Mouse (Mus musculus) hindbrain, embryonic 16.5 days (tissue): ENCODE results near the gene Mc1r. TPM values are rescaled to one million over a fixed set of nuclear protein-coding genes. Genes with fewer than 3 reads are reported as not detected.

ENCODE experiments used
- ATAC-seq: fragments of 200-750 bp; cut with Nextera tagmentation; 2 replicates; pipeline ENCODE4 v1.8.0; 2017; ENCODE audit warnings: moderate TSS enrichment, moderate library complexity
- H3K27ac ChIP-seq: fragments of 300-500 bp; sonication (generic); 2 replicates; pipeline ENCODE4 v1.5.1; 2014; ENCODE audit warnings: low read depth, mild to moderate bottlenecking, control low read depth, low read length, moderate library complexity
- H3K27me3 ChIP-seq: fragments of 300-500 bp; sonication (generic); replicated peaks from 2 replicates; pipeline ENCODE4 v1.6.1; 2014; ENCODE audit warnings: low read length; ENCODE audit not compliant: control insufficient read depth, insufficient read depth
- H3K36me3 ChIP-seq: fragments of 300-500 bp; sonication (generic); 2 replicates; pipeline ENCODE4 v1.6.1; 2014; ENCODE audit warnings: mild to moderate bottlenecking, low read length, moderate library complexity, mixed read lengths; ENCODE audit not compliant: control insufficient read depth, insufficient read depth
- H3K4me1 ChIP-seq: fragments of 300-500 bp; sonication (generic); 2 replicates; pipeline ENCODE4 v1.6.1; 2014; ENCODE audit warnings: low read depth, low read length; ENCODE audit not compliant: control insufficient read depth, insufficient read depth
- H3K4me2 ChIP-seq: fragments of 300-500 bp; sonication (generic); 2 replicates; pipeline ENCODE4 v1.6.1; 2014; ENCODE audit warnings: mild to moderate bottlenecking, low read length, control low read depth, moderate library complexity
- H3K4me3 ChIP-seq: fragments of 300-500 bp; sonication (generic); 2 replicates; pipeline ENCODE4 v1.5.1; 2014; ENCODE audit warnings: mild to moderate bottlenecking, low read length, control low read depth, moderate library complexity
- H3K9ac ChIP-seq: fragments of 300-500 bp; sonication (generic); 2 replicates; pipeline ENCODE4 v1.6.1; 2014; ENCODE audit warnings: low read depth, mild to moderate bottlenecking, control low read depth, low read length, moderate library complexity
- H3K9me3 ChIP-seq: fragments of 300-500 bp; sonication (generic); 2 replicates; pipeline ENCODE4 v1.6.1; 2014; ENCODE audit warnings: mild to moderate bottlenecking, low read length, moderate library complexity; ENCODE audit not compliant: control insufficient read depth
- WGBS: fragments of 180-500 bp; shearing (Covaris S2); extraction: QIAGEN DNeasy Blood & Tissue Kit; methylation state at CpG from one replicate; pipeline ENCODE4 v1.1.7; 2014; 5-methylcytosine and 5-hydroxymethylcytosine counted together
- polyA plus RNA-seq: library from polyadenylated mRNA; unstranded; fragments of >200 nt; fragmentation: Nextera tagmentation; extraction: Ambion mirVana; gene quantifications from 2 replicates; pipeline ENCODE4 v1.2.1, GENCODE M21; 2015

Gene Mc1r
- polyA plus RNA-seq, 1 experiment from 2014 or later: 0.05 TPM

GRCm38 (mm10) chr8:123384883-123385540, 21.9 kb upstream of the Mc1r start:
- Histone ChIP-seq H3K4me3 (no peak overlapping the region), H3K27ac (no peak overlapping the region), H3K9ac (no peak overlapping the region), H3K36me3 (peaks cover 62% of the 10 kb centered on the region), H3K4me1 (no peaks in the 10 kb centered on the region), H3K9me3 (no peaks in the 10 kb centered on the region), H3K27me3 (no peaks in the 10 kb centered on the region), H3K4me2 (no peak overlapping the region)
- no peak for ATAC-seq
- WGBS: 71% methylated on average over 9 of the region's 9 CpGs

GRCm38 (mm10) chr8:123387041-123387440, 19.9 kb upstream of the Mc1r start:
- Histone ChIP-seq H3K9ac (no peak overlapping the region), H3K9me3 (no peaks in the 10 kb centered on the region)

GRCm38 (mm10) chr8:123387801-123388200, 19.1 kb upstream of the Mc1r start:
- Histone ChIP-seq H3K4me3 (no peak overlapping the region), H3K27me3 (no peaks in the 10 kb centered on the region), H3K4me1 (no peaks in the 10 kb centered on the region), H3K36me3 (peaks cover 74% of the 10 kb centered on the region), H3K9ac (no peak overlapping the region), H3K27ac (no peak overlapping the region), H3K4me2 (no peak overlapping the region), H3K9me3 (no peaks in the 10 kb centered on the region)
- 94% methylated on average over 8 of the region's 8 CpGs for WGBS
- ATAC-seq: no peak

More at GRCm38 (mm10) chr8:123387041-123387440, 19.9 kb upstream of the Mc1r start:
- 85% methylated on average over 3 of the region's 3 CpGs for WGBS
- peaks cover 75% of the 10 kb centered on the region for H3K36me3 ChIP-seq
- H3K4me3 ChIP-seq: no peak overlapping the region
- H3K27me3 ChIP-seq: no peaks in the 10 kb centered on the region
- ATAC-seq: no peak
- no peaks in the 10 kb centered on the region for H3K4me1 ChIP-seq
- no peak overlapping the region for H3K27ac ChIP-seq
- no peak overlapping the region for H3K4me2 ChIP-seq

GRCm38 (mm10) chr8:123389026-123389425, 17.9 kb upstream of the Mc1r start:
- Histone ChIP-seq H3K27ac (no peak overlapping the region), H3K27me3 (no peaks in the 10 kb centered on the region), H3K4me3 (no peak overlapping the region), H3K36me3 (peaks cover 75% of the 10 kb centered on the region), H3K4me2 (no peak overlapping the region), H3K4me1 (no peaks in the 10 kb centered on the region), H3K9me3 (no peaks in the 10 kb centered on the region), H3K9ac (no peak overlapping the region)
- 95% methylated on average over 7 of the region's 7 CpGs for WGBS
- ATAC-seq: no peak

- peaks cover 80% of the 10 kb centered on the region for H3K36me3 ChIP-seq
- H3K27me3 ChIP-seq: no peaks in the 10 kb centered on the region
- WGBS: 93% methylated on average over 13 of the region's 13 CpGs
- ATAC-seq: no peak
- no peak overlapping the region for H3K27ac ChIP-seq
- H3K4me3 ChIP-seq: no peak overlapping the region
- no peaks in the 10 kb centered on the region for H3K4me1 ChIP-seq
- no peak overlapping the region for H3K4me2 ChIP-seq
- no peak overlapping the region for H3K9ac ChIP-seq
- H3K9me3 ChIP-seq: no peaks in the 10 kb centered on the region
These were observed 8.6 kb upstream of the Mc1r start for GRCm38 (mm10) chr8:123398308-123398707.

DNA sequence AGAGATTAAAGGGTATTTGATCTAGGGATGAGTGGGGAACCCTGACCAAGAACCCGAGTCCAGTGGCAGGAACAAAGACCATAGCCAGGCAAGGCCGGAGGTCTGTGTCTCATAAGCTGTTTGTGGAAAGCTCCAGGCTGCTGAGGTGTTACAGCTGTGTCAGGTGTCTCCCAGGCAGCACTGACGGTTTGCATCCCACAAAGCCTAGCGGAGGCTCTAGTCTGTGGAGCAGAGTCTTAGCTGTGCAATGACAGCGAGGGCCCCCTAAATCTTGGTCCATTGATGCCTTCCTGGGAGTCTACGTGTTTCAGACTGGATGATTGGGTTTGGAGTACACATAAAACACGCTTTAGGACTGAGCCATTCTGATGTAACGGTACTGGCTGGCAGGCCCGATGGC, 5.0 kb upstream of the Mc1r start:
- Histone ChIP-seq H3K4me2 (no peak overlapping the region), H3K9ac (no peak overlapping the region), H3K4me1 (0 out of 2 replicates have a peak, but pooled peaks cover 2% of the 10 kb centered on the region), H3K36me3 (peaks cover 54% of the 10 kb centered on the region), H3K27ac (no peak overlapping the region), H3K27me3 (no peaks in the 10 kb centered on the region), H3K9me3 (no peaks in the 10 kb centered on the region), H3K4me3 (no peak overlapping the region)
- WGBS: 98% methylated on average over 9 of the region's 9 CpGs
- no peak for ATAC-seq

DNA sequence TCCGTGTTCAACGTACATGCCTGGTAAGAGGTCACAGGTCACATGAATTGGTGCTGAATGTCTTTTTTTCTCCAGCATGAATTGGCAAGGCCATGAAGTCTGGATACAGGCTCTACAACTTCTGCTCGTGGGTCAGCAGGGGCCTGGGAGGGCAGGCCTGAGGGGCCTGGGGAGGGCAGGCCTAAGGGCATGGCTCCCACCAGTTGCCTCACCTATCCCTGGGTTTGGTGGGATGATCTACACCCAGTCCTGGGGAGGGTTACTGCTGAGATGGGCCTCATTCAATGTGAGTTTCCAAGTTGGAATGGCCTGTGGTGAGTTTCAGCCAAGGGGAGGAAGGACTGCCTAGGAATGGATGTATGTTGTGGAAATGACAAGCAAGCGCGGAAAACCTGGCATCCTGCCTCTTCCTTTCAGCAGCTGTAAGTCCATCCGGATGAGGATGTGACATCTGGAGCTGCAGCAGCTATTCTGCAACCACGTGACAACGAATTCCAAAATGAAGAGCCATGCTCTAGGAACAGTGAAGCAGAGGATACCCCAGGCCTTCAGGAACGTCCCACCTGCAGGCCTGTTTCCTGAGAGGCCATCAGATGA, 4.1 kb upstream of the Mc1r start:
- no peak overlapping the region for H3K4me3 ChIP-seq
- H3K9me3 ChIP-seq: no peaks in the 10 kb centered on the region
- WGBS: 89% methylated on average over 9 of the region's 9 CpGs
- H3K9ac ChIP-seq: no peak overlapping the region
- no peaks in the 10 kb centered on the region for H3K27me3 ChIP-seq
- no peak overlapping the region for H3K4me2 ChIP-seq
- no peak overlapping the region for H3K27ac ChIP-seq
- H3K36me3 ChIP-seq: peaks cover 45% of the 10 kb centered on the region
- ATAC-seq: no peak
- 0 out of 2 replicates have a peak, but pooled peaks cover 2% of the 10 kb centered on the region for H3K4me1 ChIP-seq

GRCm38 (mm10) chr8:123404521-123404920, 2.4 kb upstream of the Mc1r start:
- Histone ChIP-seq H3K27me3 (no peaks in the 10 kb centered on the region), H3K9ac (no peak overlapping the region), H3K27ac (no peak overlapping the region), H3K4me1 (peaks cover 7% of the 10 kb centered on the region), H3K9me3 (no peaks in the 10 kb centered on the region), H3K4me3 (no peak overlapping the region), H3K36me3 (peaks cover 28% of the 10 kb centered on the region), H3K4me2 (no peak overlapping the region)
- no peak for ATAC-seq
- 43% methylated on average over 8 of the region's 8 CpGs for WGBS

- no peak for ATAC-seq
- Histone ChIP-seq H3K36me3 (peaks cover 8% of the 10 kb centered on the region), H3K27me3 (no peaks in the 10 kb centered on the region), H3K27ac (no peak overlapping the region), H3K9me3 (no peaks in the 10 kb centered on the region), H3K4me3 (no peak overlapping the region), H3K9ac (no peak overlapping the region), H3K4me2 (no peak overlapping the region), H3K4me1 (peaks cover 14% of the 10 kb centered on the region)
- 94% methylated on average over 13 of the region's 13 CpGs for WGBS
These were observed 705 bp downstream of the Mc1r start for GRCm38 (mm10) chr8:123407612-123408011.
